Mouse (Mus musculus) Patski (cell line): Measurements from ENCODE around the gene Il1r1. TPM values are rescaled to one million over a fixed set of nuclear protein-coding genes. Genes with fewer than 3 reads are reported as not detected.

Experiments
- ATAC-seq: fragments of 100-300 bp; one replicate; pipeline ENCODE4 v1.8.0; 2021
- CTCF ChIA-PET: fragments of 350-600 bp; sonication (Branson Sonifier 250); formaldehyde crosslinking; loops from one replicate; lab custom pipeline; 2022; ENCODE audit warnings: inconsistent platforms; lab: Charles Lee
- POLR2A ChIA-PET: fragments of 350-600 bp; sonication (Branson Sonifier 250); formaldehyde crosslinking; loops from one replicate; lab custom pipeline; 2022; ENCODE audit warnings: antibody characterized with exemption, inconsistent platforms; lab: Charles Lee
- DNase-seq: peaks from one replicate; pipeline ENCODE4 v3.0.0-alpha.2; 2011; ENCODE audit warnings: low read depth, low spot score
- H3K27me3 ChIP-seq: fragments of 371-371 bp; one replicate; pipeline ENCODE4 v1.5.1; 2021
- CTCF ChIP-seq: fragments of 100-300 bp; IDR thresholded peaks from one replicate; pipeline ENCODE4 v1.5.1; 2021
- in situ Hi-C: fragments of 300-500 bp; cut with MboI; formaldehyde crosslinking; loops from 3 replicates; pipeline ENCODE4 v1.11.1; 2018; ENCODE audit warnings: low pct_unique_long_range_greater_than_20kb, mixed read lengths
- polyA plus RNA-seq: library from polyadenylated mRNA; unstranded; gene quantifications from one replicate; pipeline ENCODE4 v1.2.3, GENCODE M21; 2021

The Il1r1 gene
- polyA plus RNA-seq, 1 experiment from 2014 or later = 32.6 TPM

DNA sequence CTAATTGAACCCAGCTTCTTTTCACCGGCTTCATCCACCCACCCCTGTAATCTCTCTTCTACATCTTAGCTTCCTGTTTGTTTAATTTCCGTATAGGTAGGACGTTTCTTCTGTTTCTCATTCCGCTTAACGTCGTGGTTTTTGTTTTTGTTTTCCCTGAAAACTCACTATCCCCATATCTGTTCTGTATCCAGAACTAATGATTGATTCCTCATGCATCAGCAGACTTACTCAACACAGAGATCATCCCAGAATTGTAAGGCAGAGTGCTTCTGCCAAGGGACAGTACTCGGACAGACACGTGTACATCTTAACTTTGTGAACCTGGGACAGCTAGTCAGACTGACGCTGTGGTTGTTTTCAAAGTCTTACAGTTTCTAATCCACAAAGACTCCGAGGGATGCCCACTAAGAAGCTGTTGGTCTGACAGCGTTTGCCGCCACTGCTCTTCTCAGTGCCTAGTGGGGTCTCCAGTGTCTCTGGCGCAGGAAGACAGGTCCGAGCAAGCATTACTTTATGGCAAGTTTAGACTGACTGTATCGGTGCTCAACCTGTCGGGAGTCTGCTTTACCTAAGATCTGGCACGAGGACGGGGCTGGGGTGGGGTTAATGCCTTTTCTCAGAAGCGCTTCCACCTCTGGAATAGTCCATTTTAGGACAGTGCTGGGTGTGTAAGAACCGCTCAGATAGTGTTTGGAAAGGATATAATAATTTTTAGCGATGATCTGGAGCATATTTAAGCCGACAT, 100.2 kb downstream of the Il1r1 start:
- POLR2A ChIA-PET = no interaction called here

GRCm38 (mm10) chr1:40325711-40326327, 100.9 kb downstream of the Il1r1 start:
- ATAC-seq (no peak), DNase-seq (no peak)
- TF ChIP-seq CTCF = no peak
- ChIA-PET POLR2A (no interaction called here), CTCF (no interaction called here)
- in situ Hi-C loops = no loop called here
- H3K27me3 ChIP-seq = no peaks in the 10 kb centered on the region

More for the DNA sequence above, 100.2 kb downstream of the Il1r1 start:
- no peaks in the 10 kb centered on the region for H3K27me3 ChIP-seq
- no peak for ATAC-seq
- DNase-seq = no peak
- CTCF ChIA-PET = interaction anchor here (1.5 kb wide), 1 partner anchor 13 kb away, joined by 4 read pairs; no protein-coding TSS in a partner anchor
- in situ Hi-C loops = no loop called here
- TF ChIP-seq CTCF = no peak

GRCm38 (mm10) chr1:40327604-40328003, 102.7 kb downstream of the Il1r1 start:
- ChIA-PET CTCF (no interaction called here), POLR2A (no interaction called here)
- ATAC-seq (no peak), DNase-seq (no peak)
- no peaks in the 10 kb centered on the region for H3K27me3 ChIP-seq
- no peak for TF ChIP-seq CTCF
- in situ Hi-C loops = no loop called here

DNA sequence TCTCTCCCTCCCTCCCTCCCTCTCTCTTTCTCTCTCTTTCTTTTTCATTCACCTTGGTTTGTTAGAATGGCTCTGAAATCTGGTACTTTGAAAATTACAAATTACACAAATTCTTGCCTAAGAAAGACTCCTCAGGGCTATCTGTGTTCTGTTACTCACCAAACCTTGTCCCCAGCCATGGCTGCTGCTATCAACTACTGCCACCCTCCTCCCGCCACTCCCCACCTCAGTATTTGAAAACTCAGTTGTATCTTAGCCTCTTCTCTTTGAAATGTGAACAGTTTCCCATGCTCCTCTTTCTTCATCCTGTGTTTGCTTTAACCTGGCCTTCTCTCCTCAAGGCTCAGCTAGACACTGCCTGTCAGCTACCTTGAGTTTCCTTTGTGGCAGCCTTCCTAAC, 104.6 kb downstream of the Il1r1 start:
- ATAC-seq (no peak), DNase-seq (no peak)
- POLR2A ChIA-PET = no interaction called here
- TF ChIP-seq CTCF = no peak
- CTCF ChIA-PET = no interaction called here
- H3K27me3 ChIP-seq = no peaks in the 10 kb centered on the region
- in situ Hi-C loops = no loop called here

DNA sequence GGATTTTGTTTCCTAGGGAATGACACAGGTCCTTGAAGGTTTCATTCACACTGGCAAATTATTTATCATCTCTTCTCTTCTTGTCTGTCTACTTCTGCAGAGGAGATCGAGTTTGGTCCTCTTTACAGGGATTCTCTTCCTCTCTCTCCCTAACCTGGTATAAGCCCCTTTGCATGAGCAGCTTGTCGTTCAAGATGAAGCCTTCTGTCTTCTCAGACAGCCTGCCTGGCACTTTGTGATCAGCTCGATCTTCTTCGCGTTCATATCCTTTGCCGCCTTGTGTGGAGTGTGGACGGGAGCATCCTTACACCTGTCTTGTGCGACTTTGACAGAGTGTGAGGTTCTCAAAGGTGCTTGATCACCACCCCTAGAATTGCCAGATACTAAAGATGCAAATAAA, 105.3 kb downstream of the Il1r1 start:
- ChIA-PET CTCF (interaction anchor here (0.9 kb wide), 1 partner anchor 78 kb away, joined by 3 read pairs; no protein-coding TSS in a partner anchor), POLR2A (no interaction called here)
- H3K27me3 ChIP-seq = no peaks in the 10 kb centered on the region
- no peak for ATAC-seq
- DNase-seq = no peak
- TF ChIP-seq CTCF = no peak
- in situ Hi-C loops = no loop called here

GRCm38 (mm10) chr1:40339346-40339745, 114.5 kb downstream of the Il1r1 start:
- ATAC-seq (no peak), DNase-seq (no peak)
- no peaks in the 10 kb centered on the region for H3K27me3 ChIP-seq
- CTCF ChIA-PET = interaction anchor here (1.5 kb wide), 1 partner anchor 15 kb away, joined by 4 read pairs; the partner anchor contains the start of gene Il1rl2
- in situ Hi-C loops = no loop called here
- no peak for TF ChIP-seq CTCF
- POLR2A ChIA-PET = no interaction called here

- in situ Hi-C loops = no loop called here
- no peak for TF ChIP-seq CTCF
- ATAC-seq = no peak
- ChIA-PET CTCF (interaction anchor here (1.1 kb wide), 1 partner anchor 10 kb away, joined by 4 read pairs; no protein-coding TSS in a partner anchor), POLR2A (no interaction called here)
- H3K27me3 ChIP-seq = no peaks in the 10 kb centered on the region
- DNase-seq = no peak
These were observed 115.2 kb downstream of the Il1r1 start for GRCm38 (mm10) chr1:40340102-40340501.

DNA sequence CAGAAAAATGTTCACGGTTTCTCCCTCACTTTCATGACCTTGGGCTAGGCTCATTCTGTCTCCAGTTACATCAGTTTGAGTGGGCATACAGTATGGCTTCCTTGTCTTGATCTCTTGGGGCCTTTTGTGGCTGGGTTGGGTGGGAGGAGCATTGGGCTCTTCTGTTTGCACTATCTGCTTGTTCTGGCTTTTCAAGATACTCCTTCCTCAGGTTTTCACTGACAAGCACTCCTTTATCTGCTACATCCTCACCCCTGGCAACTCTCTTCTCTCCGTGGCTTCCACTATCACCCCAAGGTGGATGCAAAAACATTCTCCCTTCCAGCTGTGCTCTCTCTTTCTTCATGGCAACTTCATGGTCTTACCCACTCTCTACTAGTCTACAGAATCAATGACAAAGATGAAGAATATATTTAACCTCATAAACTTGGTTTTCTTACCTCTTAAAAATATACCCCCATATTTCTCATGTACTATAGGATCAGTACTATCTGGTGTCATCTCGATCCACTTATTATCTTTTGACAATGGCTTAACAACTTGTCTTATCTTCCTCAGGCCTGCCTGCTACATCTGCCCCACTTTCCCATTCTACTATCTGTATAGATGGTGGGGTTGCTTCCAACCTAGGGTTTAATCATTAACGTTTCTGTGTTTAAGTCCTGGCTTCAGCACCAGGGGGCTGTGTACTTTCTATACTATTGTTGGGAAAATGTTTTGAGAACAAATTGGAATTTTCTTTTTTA, 127.5 kb downstream of the Il1r1 start:
- DNase-seq = no peak
- TF ChIP-seq CTCF = no peak
- ATAC-seq = no peak
- no peaks in the 10 kb centered on the region for H3K27me3 ChIP-seq
- in situ Hi-C loops = no loop called here
- ChIA-PET CTCF (no interaction called here), POLR2A (no interaction called here)

DNA sequence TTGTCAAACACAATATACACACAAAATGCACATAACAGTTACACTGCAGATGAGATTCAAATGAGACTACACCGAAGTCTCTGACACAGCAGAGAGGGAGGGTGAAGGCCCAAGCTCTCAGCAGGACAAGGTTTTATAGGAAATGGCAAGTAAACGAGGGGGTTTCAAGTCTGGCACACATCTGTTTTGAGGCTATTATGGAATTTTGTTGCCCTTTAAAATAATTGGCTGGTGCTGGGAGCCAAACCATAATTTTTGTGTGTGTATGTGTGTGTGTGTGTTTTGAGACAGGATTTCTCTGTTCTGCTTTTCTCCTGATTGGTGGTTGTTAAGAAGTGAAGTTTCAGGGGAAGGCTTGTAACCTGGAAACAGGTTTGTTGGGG, 128.0 kb downstream of the Il1r1 start:
- no peaks in the 10 kb centered on the region for H3K27me3 ChIP-seq
- ATAC-seq (no peak), DNase-seq (no peak)
- in situ Hi-C loops = no loop called here
- ChIA-PET POLR2A (no interaction called here), CTCF (no interaction called here)
- TF ChIP-seq CTCF = no peak

DNA sequence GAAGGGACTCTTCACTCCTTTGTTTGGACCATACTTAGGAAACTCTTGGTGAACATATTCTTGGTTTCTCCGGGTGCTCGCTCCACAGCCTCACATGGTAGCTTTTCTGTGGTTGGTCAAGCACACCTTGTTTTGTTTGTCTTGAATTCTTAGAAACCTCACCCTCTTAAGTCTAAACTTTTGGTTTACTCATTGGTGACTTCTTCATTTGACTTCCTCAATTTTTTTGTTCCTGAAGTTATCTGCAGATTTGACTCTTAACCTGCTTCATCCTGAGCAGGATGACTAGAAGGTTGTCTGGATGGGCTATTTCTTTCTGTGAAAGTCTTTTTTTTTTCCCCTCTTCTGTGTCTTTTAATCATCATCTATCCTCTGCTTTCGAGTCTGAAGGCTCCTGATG, 129.8 kb downstream of the Il1r1 start:
- ChIA-PET POLR2A (no interaction called here), CTCF (interaction anchor here (1.4 kb wide), 1 partner anchor 16 kb away, joined by 3 read pairs; no protein-coding TSS in a partner anchor)
- no peaks in the 10 kb centered on the region for H3K27me3 ChIP-seq
- in situ Hi-C loops = no loop called here
- no peak for TF ChIP-seq CTCF
- DNase-seq = no peak
- ATAC-seq = no peak
